Mouse (Mus musculus): ENCODE results near the gene Lrrc57.

DNA sequence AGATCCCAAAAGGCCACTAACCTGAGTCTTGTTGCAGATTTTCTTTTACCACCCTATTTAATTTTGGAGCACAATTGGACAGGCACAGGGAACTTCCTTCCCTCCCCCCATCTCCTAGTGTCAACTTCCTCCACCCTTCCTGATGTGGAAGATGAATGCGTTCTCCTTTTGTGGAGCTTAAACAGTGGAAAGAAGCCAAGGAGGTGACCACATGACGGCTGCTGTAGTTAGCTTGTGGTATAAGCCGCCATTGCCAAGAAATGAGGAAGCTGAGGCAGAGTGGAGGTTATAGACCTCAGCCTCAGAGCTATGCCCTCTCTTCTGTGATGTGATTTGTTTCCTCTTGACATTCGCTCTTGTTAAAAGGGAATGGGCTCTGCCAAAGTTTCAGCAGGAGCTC lies 22.6 kb upstream of the Lrrc57 start:
- TF ChIP-seq POLR2A (IDR thresholded peaks at IDR 0.05; ENCODE audit: control insufficient read depth in 1 of 2, insufficient read depth in 1 of 2, low read depth in 1 of 2, low read length in 2 of 2, poor library complexity in 1 of 2) (no peak), E2F4 (IDR thresholded peaks at IDR 0.05; ENCODE audit: borderline replicate concordance, low read depth, low read length) (no peak), CTCF (IDR thresholded peaks at IDR 0.05 in 2 of 3, conservative IDR thresholded peaks at IDR 0.05 in 1 of 3; ENCODE audit: control insufficient read depth in 1 of 3, insufficient read depth in 1 of 3, low read depth in 2 of 3, low read length in 3 of 3, poor library complexity in 1 of 3, severe bottlenecking in 1 of 3) (no peak), MAFK (IDR thresholded peaks at IDR 0.05; ENCODE audit: borderline replicate concordance, low read depth, low read length) (no peak), NELFE (IDR thresholded peaks at IDR 0.05; ENCODE audit: low read depth, low read length) (no peak), UBTF (IDR thresholded peaks at IDR 0.05; ENCODE audit: borderline replicate concordance, insufficient read depth, low read depth, low read length) (no peak), SMC3 (IDR thresholded peaks at IDR 0.05; ENCODE audit: low read depth, low read length) (no peak)

All from MEL (cell line).